Mouse (Mus musculus): ENCODE data around the gene Ppp1r13l. TPM values are rescaled to one million over a fixed set of nuclear protein-coding genes. Genes with fewer than 3 reads are reported as not detected.
A peak's percentile ranks its signal among the peaks of the same experiment; 100 is the strongest.

The Ppp1r13l gene
- polyA plus RNA-seq, 1 experiment from 2014 or later = 19.4 TPM

GRCm38 (mm10) chr7:19413525-19413924, 54.0 kb downstream of the Ppp1r13l start:
- H3K9me3 ChIP-seq (replicated peaks) = no peaks in the 10 kb centered on the region
- H3K27me3 ChIP-seq (replicated peaks) = peaks cover 23% of the 10 kb centered on the region
- WGBS = 74% methylated on average over 3 of the region's 3 CpGs
- no peak overlapping the region for H3K4me3 ChIP-seq
- ATAC-seq (ENCODE audit: insufficient number of reproducible peaks, low FRiP score) = no peak
- H3K9ac ChIP-seq = no peak overlapping the region
- H3K36me3 ChIP-seq = no peaks in the 10 kb centered on the region
- peaks cover 35% of the 10 kb centered on the region for H3K4me1 ChIP-seq (replicated peaks)
- no peak overlapping the region for H3K4me2 ChIP-seq
- H3K27ac ChIP-seq (ENCODE audit: poor library complexity, severe bottlenecking) = no peak overlapping the region

DNA sequence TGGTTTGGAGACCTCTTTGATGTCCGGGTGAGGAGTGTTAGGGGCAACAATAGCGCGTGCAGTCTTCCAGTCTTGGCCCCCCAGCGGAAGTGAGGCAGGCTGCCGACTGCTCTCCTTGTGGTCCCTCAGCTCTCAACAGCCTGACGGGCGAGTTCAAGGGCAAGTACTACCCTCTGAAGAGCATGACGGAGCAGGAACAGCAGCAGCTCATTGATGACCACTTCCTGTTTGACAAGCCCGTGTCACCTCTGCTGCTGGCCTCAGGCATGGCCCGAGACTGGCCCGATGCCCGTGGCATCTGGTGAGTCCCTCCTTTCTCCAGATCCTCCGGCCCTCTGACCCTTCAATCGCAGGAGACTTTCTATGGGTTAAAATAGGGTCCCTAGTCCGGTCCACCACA, 57.0 kb downstream of the Ppp1r13l start:
- WGBS = 51% methylated on average over 15 of the region's 15 CpGs
- H3K27me3 ChIP-seq (replicated peaks) = peaks cover 47% of the 10 kb centered on the region
- H3K27ac ChIP-seq (ENCODE audit: poor library complexity, severe bottlenecking) = no peak overlapping the region
- H3K4me3 ChIP-seq = no peak overlapping the region
- H3K36me3 ChIP-seq = no peaks in the 10 kb centered on the region
- no peaks in the 10 kb centered on the region for H3K9me3 ChIP-seq (replicated peaks)
- ATAC-seq (ENCODE audit: insufficient number of reproducible peaks, low FRiP score) = no peak
- H3K4me2 ChIP-seq = no peak overlapping the region
- H3K4me1 ChIP-seq (replicated peaks) = peaks cover 24% of the 10 kb centered on the region
- no peak overlapping the region for H3K9ac ChIP-seq

DNA sequence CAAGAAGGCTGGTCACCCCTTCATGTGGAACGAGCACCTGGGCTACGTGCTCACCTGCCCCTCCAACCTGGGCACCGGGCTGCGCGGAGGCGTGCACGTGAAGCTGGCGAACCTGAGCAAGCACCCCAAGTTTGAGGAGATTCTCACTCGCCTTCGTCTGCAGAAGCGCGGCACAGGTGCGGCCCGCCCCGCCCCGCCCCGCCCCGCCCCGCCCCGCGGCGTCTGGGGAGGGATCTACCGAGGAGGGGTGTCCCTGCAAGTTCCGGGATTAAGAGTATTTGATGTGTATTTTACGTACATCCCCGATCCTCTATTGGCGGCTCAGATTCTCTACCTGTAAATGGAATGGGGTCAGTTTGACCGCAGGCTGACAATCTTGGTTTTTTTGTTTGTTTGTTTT, 60.6 kb downstream of the Ppp1r13l start:
- WGBS = 8% methylated on average over 28 of the region's 28 CpGs
- no peak for ATAC-seq (ENCODE audit: insufficient number of reproducible peaks, low FRiP score)
- peak overlapping the region; percentile 50 for H3K4me2 ChIP-seq

GRCm38 (mm10) chr7:19420821-19421636, 61.5 kb downstream of the Ppp1r13l start:
- 12% methylated on average over 43 of the region's 43 CpGs for WGBS
- ATAC-seq (ENCODE audit: insufficient number of reproducible peaks, low FRiP score) = peak; percentile 92
- Histone ChIP-seq H3K4me3 (peak overlapping the region; percentile 50), H3K9me3 (replicated peaks) (no peaks in the 10 kb centered on the region), H3K4me1 (replicated peaks) (peaks cover 19% of the 10 kb centered on the region), H3K27ac (ENCODE audit: poor library complexity, severe bottlenecking) (no peak overlapping the region), H3K9ac (0 out of 2 replicates have a peak overlapping the region, but pooled peaks have one; percentile 55), H3K4me2 (peak overlapping the region; percentile 85), H3K27me3 (replicated peaks) (peaks cover 42% of the 10 kb centered on the region), H3K36me3 (peaks cover 17% of the 10 kb centered on the region)

More for the DNA sequence above, 60.6 kb downstream of the Ppp1r13l start:
- peaks cover 19% of the 10 kb centered on the region for H3K4me1 ChIP-seq (replicated peaks)
- peak overlapping the region; percentile 22 for H3K4me3 ChIP-seq
- no peak overlapping the region for H3K27ac ChIP-seq (ENCODE audit: poor library complexity, severe bottlenecking)
- H3K36me3 ChIP-seq = peaks cover 8% of the 10 kb centered on the region
- H3K9ac ChIP-seq = no peak overlapping the region
- H3K9me3 ChIP-seq (replicated peaks) = no peaks in the 10 kb centered on the region
- peaks cover 42% of the 10 kb centered on the region for H3K27me3 ChIP-seq (replicated peaks)

DNA sequence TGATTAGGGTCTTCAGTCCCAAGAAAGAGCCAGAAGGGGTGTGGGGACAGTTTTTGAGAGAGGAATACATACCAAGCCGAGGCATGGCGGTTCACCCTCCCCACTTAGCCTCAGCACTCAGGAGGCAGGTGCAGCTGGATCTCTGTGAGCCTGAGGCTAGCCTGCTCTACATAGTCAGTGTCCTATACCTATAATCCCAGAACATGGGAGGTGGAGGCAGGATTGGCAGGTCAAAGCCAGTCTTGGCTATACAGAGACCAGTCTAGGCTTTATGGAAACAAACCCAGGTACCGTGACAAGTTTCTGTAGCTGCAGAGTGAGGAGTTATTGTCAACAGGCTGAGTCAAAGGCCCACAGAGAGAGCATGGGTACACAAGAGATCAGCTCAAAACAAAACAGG, 63.5 kb downstream of the Ppp1r13l start:
- Histone ChIP-seq H3K27ac (ENCODE audit: poor library complexity, severe bottlenecking) (no peak overlapping the region), H3K4me1 (replicated peaks) (peaks cover 15% of the 10 kb centered on the region), H3K36me3 (peaks cover 38% of the 10 kb centered on the region), H3K9ac (no peak overlapping the region), H3K9me3 (replicated peaks) (no peaks in the 10 kb centered on the region), H3K27me3 (replicated peaks) (peaks cover 29% of the 10 kb centered on the region), H3K4me3 (no peak overlapping the region), H3K4me2 (no peak overlapping the region)
- no peak for ATAC-seq (ENCODE audit: insufficient number of reproducible peaks, low FRiP score)
- WGBS = 89% methylated on average over 3 of the region's 3 CpGs

DNA sequence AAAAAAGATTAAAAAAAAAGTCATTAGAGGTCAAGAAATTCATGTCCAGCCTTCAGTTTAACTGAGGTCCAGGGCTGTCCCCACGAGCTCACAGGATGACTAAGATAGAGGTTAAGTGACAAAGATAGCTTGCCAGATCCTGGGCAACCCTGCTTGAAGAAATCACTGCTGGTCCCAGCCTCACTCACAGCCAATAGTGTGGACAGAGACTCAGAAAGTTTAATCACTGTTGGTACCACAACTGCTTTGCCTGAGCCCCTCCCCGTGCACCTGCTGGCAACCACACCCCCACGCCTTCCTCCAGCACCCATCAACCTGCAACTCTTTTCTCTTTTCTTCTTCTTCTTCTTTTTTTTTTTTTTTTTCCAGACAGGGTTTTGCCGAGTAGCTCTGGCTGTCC, 64.5 kb downstream of the Ppp1r13l start:
- WGBS = 52% methylated on average over 4 of the region's 4 CpGs

DNA sequence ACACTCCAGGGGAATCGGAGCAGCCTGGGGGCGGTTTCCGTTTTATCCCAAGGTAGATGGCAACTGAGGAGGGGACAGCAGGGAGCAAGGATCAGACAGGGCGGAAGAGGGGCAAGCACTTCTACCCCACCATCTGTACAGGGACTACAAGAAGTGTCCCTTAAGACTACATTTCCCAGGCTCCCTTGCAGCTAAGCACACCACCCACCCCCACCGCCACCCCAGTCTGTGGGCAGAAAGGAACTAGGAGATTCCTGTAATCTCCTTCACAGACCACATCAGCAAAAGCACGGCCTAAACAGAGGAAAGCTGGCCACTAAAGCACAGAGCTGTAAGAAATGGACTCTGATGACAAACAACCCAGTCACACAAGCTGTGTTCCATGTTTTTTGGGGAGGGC, 66.8 kb downstream of the Ppp1r13l start:
- Histone ChIP-seq H3K36me3 (peaks cover 68% of the 10 kb centered on the region), H3K4me2 (no peak overlapping the region), H3K27me3 (replicated peaks) (no peaks in the 10 kb centered on the region), H3K9ac (no peak overlapping the region), H3K9me3 (replicated peaks) (no peaks in the 10 kb centered on the region), H3K27ac (ENCODE audit: poor library complexity, severe bottlenecking) (no peak overlapping the region), H3K4me3 (no peak overlapping the region), H3K4me1 (replicated peaks) (0 out of 2 replicates have a peak, but pooled peaks cover 4% of the 10 kb centered on the region)
- ATAC-seq (ENCODE audit: insufficient number of reproducible peaks, low FRiP score) = no peak
- WGBS = 70% methylated on average over 6 of the region's 6 CpGs

More for the DNA sequence above, 64.5 kb downstream of the Ppp1r13l start:
- Histone ChIP-seq H3K4me3 (no peak overlapping the region), H3K4me2 (no peak overlapping the region), H3K27me3 (replicated peaks) (peaks cover 19% of the 10 kb centered on the region), H3K9ac (no peak overlapping the region), H3K4me1 (replicated peaks) (peaks cover 15% of the 10 kb centered on the region), H3K36me3 (peaks cover 47% of the 10 kb centered on the region), H3K9me3 (replicated peaks) (no peaks in the 10 kb centered on the region), H3K27ac (ENCODE audit: poor library complexity, severe bottlenecking) (no peak overlapping the region)
- ATAC-seq (ENCODE audit: insufficient number of reproducible peaks, low FRiP score) = no peak

- Histone ChIP-seq H3K27me3 (replicated peaks) (no peaks in the 10 kb centered on the region), H3K4me1 (replicated peaks) (no peaks in the 10 kb centered on the region), H3K9ac (no peak overlapping the region), H3K4me3 (no peak overlapping the region), H3K27ac (ENCODE audit: poor library complexity, severe bottlenecking) (no peak overlapping the region), H3K4me2 (no peak overlapping the region), H3K36me3 (peaks cover 73% of the 10 kb centered on the region), H3K9me3 (replicated peaks) (no peaks in the 10 kb centered on the region)
- 84% methylated on average over 6 of the region's 6 CpGs for WGBS
- ATAC-seq (ENCODE audit: insufficient number of reproducible peaks, low FRiP score) = no peak
These were observed 67.3 kb downstream of the Ppp1r13l start for GRCm38 (mm10) chr7:19426888-19427287.

MicroRNA genes within 50 kb of the gene (microRNA counts, 519-probe panel; counts per million panel counts)
- not detected for microRNA mmu-miR-343

Small RNA genes lying within 50 kb of the gene (microRNA-seq; reads per million reads assigned to microRNA genes)
- not detected for gene Mir343

Other genes with a start within 250 kb of the Ppp1r13l start
- 2.2 TPM in 2 replicates for gene Gm4969, start 241.4 kb upstream of the Ppp1r13l start, polyA plus RNA-seq (2016; fragmentation: Nextera tagmentation; extraction: Ambion mirVana)
- gene Fbxo46, start 239.9 kb upstream of the Ppp1r13l start, polyA plus RNA-seq (2016; fragmentation: Nextera tagmentation; extraction: Ambion mirVana) = 10.2 and 11.2 TPM in 2 replicates
- 10.0 TPM in 2 replicates for gene Qpctl, start 210.5 kb upstream of the Ppp1r13l start, polyA plus RNA-seq (2016; fragmentation: Nextera tagmentation; extraction: Ambion mirVana)
- gene Snrpd2, start 210.0 kb upstream of the Ppp1r13l start, polyA plus RNA-seq (2016; fragmentation: Nextera tagmentation; extraction: Ambion mirVana) = 101 TPM in 2 replicates
- 8.0 and 9.7 TPM in 2 replicates for gene Gipr, start 193.6 kb upstream of the Ppp1r13l start, polyA plus RNA-seq (2016; fragmentation: Nextera tagmentation; extraction: Ambion mirVana)
- 17.7 and 18.2 TPM in 2 replicates for gene Eml2, start 183.3 kb upstream of the Ppp1r13l start, polyA plus RNA-seq (2016; fragmentation: Nextera tagmentation; extraction: Ambion mirVana)
- gene Gpr4, start 147.2 kb upstream of the Ppp1r13l start, polyA plus RNA-seq (2016; fragmentation: Nextera tagmentation; extraction: Ambion mirVana) = 0.97 and 1.1 TPM in 2 replicates
- 37.0 and 38.4 TPM in 2 replicates for gene Opa3, start 131.4 kb upstream of the Ppp1r13l start, polyA plus RNA-seq (2016; fragmentation: Nextera tagmentation; extraction: Ambion mirVana)
- 93.7 and 99.0 TPM in 2 replicates for gene Vasp, start 87.9 kb upstream of the Ppp1r13l start, polyA plus RNA-seq (2016; fragmentation: Nextera tagmentation; extraction: Ambion mirVana)
- gene Ppm1n, start 79.7 kb upstream of the Ppp1r13l start, polyA plus RNA-seq (2016; fragmentation: Nextera tagmentation; extraction: Ambion mirVana) = not detected in 2 replicates
- gene Rtn2, start 77.1 kb upstream of the Ppp1r13l start, polyA plus RNA-seq (2016; fragmentation: Nextera tagmentation; extraction: Ambion mirVana) = 23.6 and 26.7 TPM in 2 replicates
- 0.37 and 0.55 TPM in 2 replicates for gene Fosb, start 49.7 kb upstream of the Ppp1r13l start, polyA plus RNA-seq (2016; fragmentation: Nextera tagmentation; extraction: Ambion mirVana)
- gene Ercc1, start 15.0 kb upstream of the Ppp1r13l start, polyA plus RNA-seq (2016; fragmentation: Nextera tagmentation; extraction: Ambion mirVana) = 59.2 and 66.0 TPM in 2 replicates
- 17.6 and 18.4 TPM in 2 replicates for gene Cd3eap, start 266 bp upstream of the Ppp1r13l start, polyA plus RNA-seq (2016; fragmentation: Nextera tagmentation; extraction: Ambion mirVana)
- 15.9 and 17.5 TPM in 2 replicates for gene Ercc2, start 22.3 kb downstream of the Ppp1r13l start, polyA plus RNA-seq (2016; fragmentation: Nextera tagmentation; extraction: Ambion mirVana)
- 4.2 and 4.6 TPM in 2 replicates for gene Klc3, start 44.4 kb downstream of the Ppp1r13l start, polyA plus RNA-seq (2016; fragmentation: Nextera tagmentation; extraction: Ambion mirVana)
- gene Ckm, start 45.0 kb downstream of the Ppp1r13l start, polyA plus RNA-seq (2016; fragmentation: Nextera tagmentation; extraction: Ambion mirVana) = 60.6 and 62.3 TPM in 2 replicates
- gene Mark4, start 99.1 kb downstream of the Ppp1r13l start, polyA plus RNA-seq (2016; fragmentation: Nextera tagmentation; extraction: Ambion mirVana) = 11.4 and 11.7 TPM in 2 replicates
- gene Exoc3l2, start 103.6 kb downstream of the Ppp1r13l start, polyA plus RNA-seq (2016; fragmentation: Nextera tagmentation; extraction: Ambion mirVana) = 2.9 and 3.1 TPM in 2 replicates
- gene Bloc1s3, start 148.6 kb downstream of the Ppp1r13l start, polyA plus RNA-seq (2016; fragmentation: Nextera tagmentation; extraction: Ambion mirVana) = 2.4 TPM in 2 replicates
- 66.4 and 74.0 TPM in 2 replicates for gene Trappc6a, start 148.6 kb downstream of the Ppp1r13l start, polyA plus RNA-seq (2016; fragmentation: Nextera tagmentation; extraction: Ambion mirVana)
- 0.08 TPM in 1 of 2 replicates, not detected in the other for gene Nkpd1, start 158.1 kb downstream of the Ppp1r13l start, polyA plus RNA-seq (2016; fragmentation: Nextera tagmentation; extraction: Ambion mirVana)
- gene Ppp1r37, start 203.3 kb downstream of the Ppp1r13l start, polyA plus RNA-seq (2016; fragmentation: Nextera tagmentation; extraction: Ambion mirVana) = 26.2 and 26.5 TPM in 2 replicates
- 0.32 and 0.36 TPM in 2 replicates for gene Zfp296, start 217.5 kb downstream of the Ppp1r13l start, polyA plus RNA-seq (2016; fragmentation: Nextera tagmentation; extraction: Ambion mirVana)
- gene Gemin7, start 217.8 kb downstream of the Ppp1r13l start, polyA plus RNA-seq (2016; fragmentation: Nextera tagmentation; extraction: Ambion mirVana) = 118 and 121 TPM in 2 replicates
- gene Clasrp, start 244.7 kb downstream of the Ppp1r13l start, polyA plus RNA-seq (2016; fragmentation: Nextera tagmentation; extraction: Ambion mirVana) = 37.1 and 40.6 TPM in 2 replicates